Mouse (Mus musculus) heart, embryonic 14.5 days (tissue): ENCODE data around the gene Atp6v1e1. TPM values are rescaled to one million over a fixed set of nuclear protein-coding genes. Genes with fewer than 3 reads are reported as not detected.

ENCODE experiments used
- ATAC-seq: fragments of 200-750 bp; cut with Nextera tagmentation; 2 replicates; pipeline ENCODE4 v1.8.0; 2017; ENCODE audit warnings: low read depth, moderate TSS enrichment; ENCODE audit not compliant: insufficient number of reproducible peaks, insufficient read depth, low FRiP score
- H3K27ac ChIP-seq, 2 experiments: fragments of 200-500 bp in 1 of 2; fragments of 300-500 bp in 1 of 2; sonication (generic) in 1 of 2; replicated peaks in 1 of 2; 2 replicates each; pipeline ENCODE4 v1.5.1; 2012 to 2014; ENCODE audit warnings: low read depth in 2 of 2, low read length in 2 of 2, control low read depth in 1 of 2, mild to moderate bottlenecking in 1 of 2, mixed read lengths in 1 of 2; ENCODE audit not compliant: control insufficient read depth in 1 of 2, insufficient read depth in 1 of 2
- H3K27me3 ChIP-seq: fragments of 300-500 bp; sonication (generic); 2 replicates; pipeline ENCODE4 v1.6.1; 2014; ENCODE audit warnings: mild to moderate bottlenecking, low read length, control low read depth; ENCODE audit not compliant: control insufficient read depth, insufficient read depth
- H3K36me3 ChIP-seq: fragments of 300-500 bp; sonication (generic); 2 replicates; pipeline ENCODE4 v1.6.1; 2014; ENCODE audit warnings: mild to moderate bottlenecking, control low read depth, low read length, mixed read lengths; ENCODE audit not compliant: control insufficient read depth, insufficient read depth
- H3K4me1 ChIP-seq, 2 experiments: fragments of 200-500 bp in 1 of 2; fragments of 300-500 bp in 1 of 2; sonication (generic) in 1 of 2; 2 replicates each; pipeline ENCODE4 v1.6.1; 2012 to 2014; ENCODE audit warnings: low read length in 2 of 2, control low read depth in 1 of 2, mixed read lengths in 1 of 2; ENCODE audit not compliant: control insufficient read depth in 2 of 2, insufficient read depth in 2 of 2
- H3K4me2 ChIP-seq: fragments of 300-500 bp; sonication (generic); 2 replicates; pipeline ENCODE4 v1.6.1; 2014; ENCODE audit warnings: mild to moderate bottlenecking, low read length
- H3K4me3 ChIP-seq, 2 experiments: fragments of 200-500 bp in 1 of 2; fragments of 300-500 bp in 1 of 2; sonication (generic) in 1 of 2; 2 replicates each; pipeline ENCODE4 v1.5.1; 2012 to 2014; ENCODE audit warnings: low read length in 2 of 2, mild to moderate bottlenecking in 2 of 2, control low read depth in 1 of 2, low read depth in 1 of 2, moderate library complexity in 1 of 2; ENCODE audit not compliant: control insufficient read depth in 1 of 2, insufficient read depth in 1 of 2
- H3K9ac ChIP-seq: fragments of 300-500 bp; sonication (generic); 2 replicates; pipeline ENCODE4 v1.6.1; 2014; ENCODE audit warnings: mild to moderate bottlenecking, low read length
- H3K9me3 ChIP-seq: fragments of 300-500 bp; sonication (generic); 2 replicates; pipeline ENCODE4 v1.6.1; 2016; ENCODE audit warnings: low read length, control low read depth; ENCODE audit not compliant: control insufficient read depth
- WGBS: fragments of 180-500 bp; shearing (Covaris S2); extraction: QIAGEN DNeasy Blood & Tissue Kit; methylation state at CpG from one replicate; pipeline ENCODE4 v1.1.7; 2014; 5-methylcytosine and 5-hydroxymethylcytosine counted together
- polyA plus RNA-seq: library from polyadenylated mRNA; unstranded; fragments of >200 nt; fragmentation: Nextera tagmentation; extraction: Ambion mirVana; gene quantifications from 2 replicates; pipeline ENCODE4 v1.2.1, GENCODE M21; 2014

Gene Atp6v1e1
- polyA plus RNA-seq, 1 experiment from 2014 or later: 142 TPM

GRCm38 (mm10) chr6:120795422-120796086, 27.0 kb downstream of the Atp6v1e1 start:
- no peak overlapping the region for H3K4me3 ChIP-seq
- H3K27ac ChIP-seq: no peak overlapping the region
- H3K4me1 ChIP-seq: no peaks in the 10 kb centered on the region
- peaks cover 91% of the 10 kb centered on the region for H3K36me3 ChIP-seq
- H3K4me2 ChIP-seq: no peak overlapping the region
- 69% methylated on average over 5 of the region's 5 CpGs for WGBS
- ATAC-seq: no peak
- H3K9me3 ChIP-seq: no peaks in the 10 kb centered on the region
- H3K9ac ChIP-seq: no peak overlapping the region
- H3K27me3 ChIP-seq: no peaks in the 10 kb centered on the region

- Histone ChIP-seq H3K4me1 (no peaks in the 10 kb centered on the region), H3K9ac (no peak overlapping the region), H3K9me3 (no peaks in the 10 kb centered on the region), H3K36me3 (peaks cover 67% of the 10 kb centered on the region), H3K4me3 (no peak overlapping the region), H3K27me3 (no peaks in the 10 kb centered on the region), H3K4me2 (no peak overlapping the region), H3K27ac (no peak overlapping the region)
- ATAC-seq: no peak
- WGBS: 87% methylated on average over 8 of the region's 8 CpGs
These were observed 29.6 kb downstream of the Atp6v1e1 start for GRCm38 (mm10) chr6:120792947-120793346.

- ATAC-seq: no peak
- Histone ChIP-seq H3K9me3 (no peaks in the 10 kb centered on the region), H3K36me3 (peaks cover 45% of the 10 kb centered on the region), H3K9ac (no peak overlapping the region), H3K4me2 (no peak overlapping the region), H3K4me3 (no peak overlapping the region), H3K4me1 (no peaks in the 10 kb centered on the region; a peak in 1 of 4 replicates), H3K27ac (no peak overlapping the region), H3K27me3 (no peaks in the 10 kb centered on the region)
- 72% methylated on average over 5 of the region's 5 CpGs for WGBS
These were observed 31.9 kb downstream of the Atp6v1e1 start for GRCm38 (mm10) chr6:120790717-120791116.

- Histone ChIP-seq H3K4me1 (no peaks in the 10 kb centered on the region; a peak in 1 of 4 replicates), H3K9ac (no peak overlapping the region), H3K27ac (no peak overlapping the region), H3K27me3 (no peaks in the 10 kb centered on the region), H3K4me3 (no peak overlapping the region), H3K4me2 (no peak overlapping the region), H3K9me3 (no peaks in the 10 kb centered on the region), H3K36me3 (peaks cover 39% of the 10 kb centered on the region)
- ATAC-seq: no peak
- 82% methylated on average over 10 of the region's 11 CpGs for WGBS
These were observed 32.4 kb downstream of the Atp6v1e1 start for GRCm38 (mm10) chr6:120790153-120790552.

- Histone ChIP-seq H3K36me3 (peaks cover 27% of the 10 kb centered on the region), H3K9me3 (no peaks in the 10 kb centered on the region), H3K27me3 (no peaks in the 10 kb centered on the region), H3K27ac (no peak overlapping the region), H3K9ac (no peak overlapping the region), H3K4me3 (no peak overlapping the region), H3K4me2 (no peak overlapping the region), H3K4me1 (no peaks in the 10 kb centered on the region; a peak in 1 of 4 replicates)
- ATAC-seq: no peak
These were observed 33.7 kb downstream of the Atp6v1e1 start for GRCm38 (mm10) chr6:120788904-120789303.

GRCm38 (mm10) chr6:120788068-120788607, 34.5 kb downstream of the Atp6v1e1 start:
- no peak overlapping the region for H3K27ac ChIP-seq
- H3K9ac ChIP-seq: no peak overlapping the region
- no peaks in the 10 kb centered on the region for H3K27me3 ChIP-seq
- no peak overlapping the region for H3K4me2 ChIP-seq
- no peak overlapping the region for H3K4me3 ChIP-seq
- 85% methylated on average over 5 of the region's 5 CpGs for WGBS
- H3K9me3 ChIP-seq: no peaks in the 10 kb centered on the region
- no peak for ATAC-seq
- H3K4me1 ChIP-seq: no peaks in the 10 kb centered on the region; a peak in 1 of 4 replicates
- H3K36me3 ChIP-seq: peaks cover 19% of the 10 kb centered on the region

- Histone ChIP-seq H3K4me3 (no peak overlapping the region), H3K36me3 (peaks cover 2% of the 10 kb centered on the region; the same call in 1 of the 2 replicates), H3K9me3 (no peaks in the 10 kb centered on the region), H3K27me3 (no peaks in the 10 kb centered on the region), H3K4me1 (no peaks in the 10 kb centered on the region; a peak in 1 of 4 replicates), H3K4me2 (no peak overlapping the region), H3K9ac (no peak overlapping the region), H3K27ac (no peak overlapping the region)
- ATAC-seq: no peak
- WGBS: 67% methylated on average over 7 of the region's 7 CpGs
These were observed 38.2 kb downstream of the Atp6v1e1 start for GRCm38 (mm10) chr6:120784351-120784750.

- H3K27ac ChIP-seq: no peak overlapping the region
- no peaks in the 10 kb centered on the region for H3K36me3 ChIP-seq
- H3K4me2 ChIP-seq: no peak overlapping the region
- H3K9ac ChIP-seq: no peak overlapping the region
- H3K9me3 ChIP-seq: no peaks in the 10 kb centered on the region
- no peak overlapping the region for H3K4me3 ChIP-seq
- WGBS: 72% methylated on average over 2 of the region's 2 CpGs
- no peaks in the 10 kb centered on the region for H3K27me3 ChIP-seq
- no peaks in the 10 kb centered on the region; a peak in 1 of 4 replicates for H3K4me1 ChIP-seq
- ATAC-seq: no peak
These were observed 39.6 kb downstream of the Atp6v1e1 start for GRCm38 (mm10) chr6:120782948-120783347.
